Mouse (Mus musculus): ENCODE data around the gene Fchsd2.

- TF ChIP-seq GATA1 (IDR thresholded peaks at IDR 0.05; ENCODE audit: low read length): no peak
- TF ChIP-seq TAL1 (IDR thresholded peaks at IDR 0.05; ENCODE audit: low read length): no peak
Measured at GRCm38 (mm10) chr7:101298375-101298774, 205.7 kb downstream of the Fchsd2 start.
